Mouse (Mus musculus): ENCODE measurements around the gene Ahr. TPM values are rescaled to one million over a fixed set of nuclear protein-coding genes. Genes with fewer than 3 reads are reported as not detected.

Ahr gene
- polyA plus RNA-seq, 1 experiment from 2014 or later: 3.4 TPM

- Histone ChIP-seq H3K36me3 (ENCODE audit: control insufficient read depth, insufficient read depth, low read length) (no peaks in the 10 kb centered on the region), H3K9me3 (ENCODE audit: control insufficient read depth, low read length) (no peaks in the 10 kb centered on the region), H3K27ac (ENCODE audit: low read depth, low read length) (no peak overlapping the region), H3K9ac (ENCODE audit: low read depth, low read length) (no peak overlapping the region), H3K27me3 (ENCODE audit: control insufficient read depth, insufficient read depth, low read length) (no peaks in the 10 kb centered on the region), H3K4me3 (ENCODE audit: low read depth, low read length) (no peak overlapping the region), H3K4me2 (replicated peaks; ENCODE audit: low read depth, low read length) (no peak overlapping the region), H3K4me1 (replicated peaks; ENCODE audit: control insufficient read depth, insufficient read depth, low read length) (no peaks in the 10 kb centered on the region)
- DNase-seq (ENCODE audit: low spot score): no peak
- WGBS: 91% methylated on average over 2 of the region's 2 CpGs
- no peak for ATAC-seq (ENCODE audit: low FRiP score)
Observed at GRCm38 (mm10) chr12:35480764-35481163, 54.1 kb downstream of the Ahr start.

- ATAC-seq (ENCODE audit: low FRiP score) (no peak), DNase-seq (ENCODE audit: low spot score) (no peak)
- Histone ChIP-seq H3K27me3 (ENCODE audit: control insufficient read depth, insufficient read depth, low read length) (no peaks in the 10 kb centered on the region), H3K4me1 (replicated peaks; ENCODE audit: control insufficient read depth, insufficient read depth, low read length) (no peaks in the 10 kb centered on the region), H3K9me3 (ENCODE audit: control insufficient read depth, low read length) (no peaks in the 10 kb centered on the region), H3K36me3 (ENCODE audit: control insufficient read depth, insufficient read depth, low read length) (no peaks in the 10 kb centered on the region), H3K9ac (ENCODE audit: low read depth, low read length) (no peak overlapping the region), H3K27ac (ENCODE audit: low read depth, low read length) (no peak overlapping the region), H3K4me2 (replicated peaks; ENCODE audit: low read depth, low read length) (no peak overlapping the region), H3K4me3 (ENCODE audit: low read depth, low read length) (no peak overlapping the region)
- WGBS: 80% methylated on average over 5 of the region's 5 CpGs
Observed at GRCm38 (mm10) chr12:35478906-35479305, 55.9 kb downstream of the Ahr start.

- H3K4me2 ChIP-seq (replicated peaks; ENCODE audit: low read depth, low read length): no peak overlapping the region
- no peak overlapping the region for H3K27ac ChIP-seq (ENCODE audit: low read depth, low read length)
- no peaks in the 10 kb centered on the region for H3K9me3 ChIP-seq (ENCODE audit: control insufficient read depth, low read length)
- 80% methylated on average over 1 of the region's 1 CpGs for WGBS
- H3K9ac ChIP-seq (ENCODE audit: low read depth, low read length): no peak overlapping the region
- H3K4me1 ChIP-seq (replicated peaks; ENCODE audit: control insufficient read depth, insufficient read depth, low read length): no peaks in the 10 kb centered on the region
- ATAC-seq (ENCODE audit: low FRiP score) (no peak), DNase-seq (ENCODE audit: low spot score) (no peak)
- no peaks in the 10 kb centered on the region for H3K36me3 ChIP-seq (ENCODE audit: control insufficient read depth, insufficient read depth, low read length)
- H3K4me3 ChIP-seq (ENCODE audit: low read depth, low read length): no peak overlapping the region
- H3K27me3 ChIP-seq (ENCODE audit: control insufficient read depth, insufficient read depth, low read length): no peaks in the 10 kb centered on the region
Observed at GRCm38 (mm10) chr12:35463457-35463856, 71.4 kb downstream of the Ahr start.

GRCm38 (mm10) chr12:35462667-35463066, 72.2 kb downstream of the Ahr start:
- H3K4me1 ChIP-seq (replicated peaks; ENCODE audit: control insufficient read depth, insufficient read depth, low read length): no peaks in the 10 kb centered on the region
- H3K9ac ChIP-seq (ENCODE audit: low read depth, low read length): no peak overlapping the region
- H3K4me3 ChIP-seq (ENCODE audit: low read depth, low read length): no peak overlapping the region
- no peak for DNase-seq (ENCODE audit: low spot score)
- no peak for ATAC-seq (ENCODE audit: low FRiP score)
- no peaks in the 10 kb centered on the region for H3K36me3 ChIP-seq (ENCODE audit: control insufficient read depth, insufficient read depth, low read length)
- no peak overlapping the region for H3K4me2 ChIP-seq (replicated peaks; ENCODE audit: low read depth, low read length)
- no peak overlapping the region for H3K27ac ChIP-seq (ENCODE audit: low read depth, low read length)
- H3K9me3 ChIP-seq (ENCODE audit: control insufficient read depth, low read length): no peaks in the 10 kb centered on the region
- H3K27me3 ChIP-seq (ENCODE audit: control insufficient read depth, insufficient read depth, low read length): no peaks in the 10 kb centered on the region
- 88% methylated on average over 6 of the region's 6 CpGs for WGBS

- no peak for ATAC-seq (ENCODE audit: low FRiP score)
- Histone ChIP-seq H3K27me3 (ENCODE audit: control insufficient read depth, insufficient read depth, low read length) (no peaks in the 10 kb centered on the region), H3K36me3 (ENCODE audit: control insufficient read depth, insufficient read depth, low read length) (no peaks in the 10 kb centered on the region), H3K9me3 (ENCODE audit: control insufficient read depth, low read length) (no peaks in the 10 kb centered on the region), H3K9ac (ENCODE audit: low read depth, low read length) (no peak overlapping the region), H3K4me1 (replicated peaks; ENCODE audit: control insufficient read depth, insufficient read depth, low read length) (no peaks in the 10 kb centered on the region), H3K4me3 (ENCODE audit: low read depth, low read length) (no peak overlapping the region), H3K27ac (ENCODE audit: low read depth, low read length) (no peak overlapping the region), H3K4me2 (replicated peaks; ENCODE audit: low read depth, low read length) (no peak overlapping the region)
- no peak for DNase-seq (ENCODE audit: low spot score)
- 85% methylated on average over 3 of the region's 3 CpGs for WGBS
Observed at GRCm38 (mm10) chr12:35459662-35460061, 75.2 kb downstream of the Ahr start.
